Mouse (Mus musculus): Measurements from ENCODE around the gene Coil.
"Not testable (repeated sequence)": the region's sequence is repeated elsewhere in the genome, so short reads cannot be mapped to it uniquely, and the experiment has no call there.

The Coil gene

DNA sequence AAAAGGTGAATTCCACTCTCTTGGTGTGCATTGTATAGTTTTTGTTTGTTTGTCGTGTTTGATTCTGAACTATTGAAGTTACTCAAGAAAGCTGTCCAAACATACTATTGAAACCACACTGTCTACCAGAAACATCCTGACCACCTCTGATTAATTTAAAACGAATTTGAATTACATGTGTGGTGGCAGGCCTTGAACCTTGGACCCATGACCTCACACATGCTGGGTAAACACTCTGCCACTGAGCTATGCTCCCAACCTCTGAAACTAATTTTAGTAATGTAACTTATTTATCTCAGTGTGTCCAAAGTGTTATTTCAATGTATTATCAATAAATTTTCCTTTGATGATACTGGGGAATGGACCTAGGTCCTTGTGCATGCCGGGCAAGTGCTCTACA, 37.5 kb downstream of the Coil start:
- no peak for DNase-seq

DNA sequence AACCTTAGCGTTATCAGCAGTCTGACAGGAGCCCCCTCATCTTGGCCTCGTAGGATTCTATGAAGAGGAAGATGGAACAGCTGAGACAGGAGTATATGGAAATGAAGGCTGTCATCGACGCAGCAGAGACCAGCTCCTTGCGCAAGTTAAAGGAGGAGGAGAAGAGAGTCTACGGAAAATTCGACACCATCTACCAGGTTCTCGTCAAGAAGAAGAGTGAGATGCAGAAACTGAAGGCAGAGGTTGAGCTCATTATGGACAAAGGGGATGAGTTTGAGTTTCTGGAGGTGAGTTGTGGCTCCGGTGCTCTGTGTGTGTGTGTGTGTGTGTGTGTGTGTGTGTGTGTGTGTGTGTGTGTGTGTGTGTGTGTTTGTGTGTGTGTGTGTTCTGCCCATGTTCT, 39.0 kb downstream of the Coil start:
- DNase-seq: no peak

GRCm38 (mm10) chr11:89009496-89009895, 39.4 kb downstream of the Coil start:
- DNase-seq: no peak

GRCm38 (mm10) chr11:89012241-89012640, 42.2 kb downstream of the Coil start:
- DNase-seq: no peak

DNA sequence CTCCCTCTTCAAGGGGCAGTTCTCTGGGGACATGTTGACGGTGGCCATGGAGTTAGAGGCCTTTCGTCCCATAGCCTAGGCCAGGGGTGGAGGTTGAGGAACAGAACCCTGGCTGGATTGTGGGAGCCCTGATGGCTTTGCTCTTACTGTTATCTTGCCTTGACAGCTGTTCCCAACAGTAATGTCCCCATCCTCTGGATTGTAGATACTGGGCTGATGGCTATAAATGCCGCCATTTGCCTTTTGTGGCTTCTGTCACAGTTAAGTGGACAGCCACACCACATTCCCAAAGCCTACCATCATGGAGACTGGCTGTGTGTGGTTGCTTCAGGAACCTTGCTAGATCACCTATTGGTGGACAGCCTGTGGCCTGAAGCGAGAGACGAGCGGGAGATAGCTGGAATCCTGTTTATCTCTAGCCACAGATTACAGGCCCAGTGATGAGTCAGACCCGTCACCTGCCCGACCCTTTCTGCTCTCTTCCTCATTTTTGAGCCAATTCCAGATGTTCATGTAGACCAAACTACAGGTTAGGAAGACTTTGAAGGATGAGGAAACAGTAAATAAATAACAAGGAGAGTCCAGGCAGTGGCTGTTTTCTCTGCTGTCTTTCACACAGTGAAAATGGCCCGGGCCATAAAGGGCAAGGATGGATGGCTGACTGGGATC, 47.6 kb downstream of the Coil start:
- DNase-seq: no peak

DNA sequence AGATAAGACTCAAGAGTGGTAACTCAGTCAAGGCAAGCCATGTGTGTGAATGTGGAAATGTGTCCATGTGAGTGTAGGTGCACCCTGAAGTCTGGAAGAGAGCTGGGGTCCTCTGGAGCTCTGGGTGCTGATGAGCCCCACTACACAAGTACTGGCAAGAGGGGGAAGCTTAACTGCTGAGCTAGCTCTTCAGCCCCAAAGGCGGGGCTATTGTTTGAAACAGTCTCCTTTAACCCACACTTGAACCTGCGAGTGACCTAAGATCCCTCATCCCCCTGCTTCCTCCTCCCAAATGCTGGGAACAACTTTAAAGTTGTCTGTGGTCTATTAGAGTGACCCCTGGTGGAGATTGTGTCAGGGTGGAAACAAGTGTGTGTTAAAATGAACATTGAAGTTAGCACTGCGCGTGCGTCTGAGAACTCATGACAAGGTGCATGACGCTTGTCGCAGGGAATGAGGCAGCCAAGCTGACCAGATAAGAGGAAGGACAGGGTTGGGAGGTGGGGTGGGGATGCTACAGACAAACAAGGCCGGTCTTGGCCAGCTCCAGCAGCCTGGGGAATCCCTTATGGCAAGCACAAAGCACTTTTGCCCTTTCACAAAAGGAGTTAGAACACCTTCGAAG, 50.7 kb downstream of the Coil start:
- no peak for DNase-seq

GRCm38 (mm10) chr11:89021687-89022086, 51.6 kb downstream of the Coil start:
- no peak for DNase-seq

DNA sequence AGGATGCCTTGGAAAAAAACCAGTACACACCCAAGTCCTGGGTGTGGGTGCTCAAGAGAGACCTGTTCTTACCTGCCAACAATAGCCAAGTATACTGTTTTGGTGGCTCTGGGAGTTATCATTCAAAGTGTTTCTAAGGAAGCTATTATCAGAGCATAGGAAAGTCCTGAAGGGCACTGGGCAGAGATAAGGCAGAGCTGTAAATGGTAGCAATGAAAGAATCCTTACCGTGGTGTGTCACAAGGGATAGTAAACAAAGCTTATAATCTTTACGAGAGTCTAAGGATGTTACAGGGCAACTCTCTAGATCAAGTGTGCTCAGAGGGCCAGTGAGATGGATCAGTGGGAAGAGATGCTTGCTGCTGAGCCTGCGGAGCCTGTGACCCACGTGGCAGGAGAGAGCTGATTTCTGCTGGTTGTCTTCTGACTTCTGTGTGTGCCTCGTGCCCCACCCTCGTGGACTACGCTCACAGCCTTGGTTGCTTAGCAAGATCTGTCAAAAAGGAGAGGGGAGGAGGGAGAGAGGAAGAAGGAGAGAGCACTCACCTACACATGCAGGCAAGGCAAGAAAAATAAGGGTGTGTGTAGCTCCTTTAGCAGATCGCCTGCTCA, 52.2 kb downstream of the Coil start:
- no peak for DNase-seq

- DNase-seq: no peak
Observed at GRCm38 (mm10) chr11:89023477-89023876, 53.4 kb downstream of the Coil start.

DNA sequence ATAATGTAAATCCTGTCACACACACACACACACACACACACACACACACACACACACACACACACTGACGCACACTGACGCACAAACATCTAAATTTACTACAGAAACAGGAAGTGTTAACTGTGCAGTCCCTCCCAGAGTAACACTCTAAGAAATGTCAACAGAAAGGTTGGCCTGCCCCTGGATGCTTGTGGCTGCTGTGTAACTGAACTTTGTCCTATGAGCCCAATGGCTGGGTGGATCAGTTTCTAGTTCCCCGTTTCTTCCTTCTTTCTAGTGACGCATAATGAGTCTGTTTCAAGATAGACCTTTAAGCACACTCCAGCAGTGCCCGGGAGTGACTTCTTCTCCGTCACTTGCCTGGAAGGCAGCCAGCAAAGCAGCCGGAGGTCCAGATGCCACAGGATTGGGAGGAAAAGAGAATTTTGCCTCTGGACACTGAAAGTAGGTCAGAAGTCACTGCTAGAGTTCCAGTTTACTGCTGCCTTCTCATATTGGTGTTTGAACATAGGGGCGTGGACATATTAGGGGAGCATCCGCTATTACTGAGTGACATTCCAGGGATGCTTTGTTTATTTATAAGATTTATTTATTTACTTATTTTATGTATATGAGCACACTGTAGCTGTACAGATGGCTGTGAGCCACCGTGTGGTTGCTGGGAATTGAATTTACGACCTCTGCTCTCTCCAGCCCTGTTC, 54.3 kb downstream of the Coil start:
- peak; percentile 39 for DNase-seq

DNA sequence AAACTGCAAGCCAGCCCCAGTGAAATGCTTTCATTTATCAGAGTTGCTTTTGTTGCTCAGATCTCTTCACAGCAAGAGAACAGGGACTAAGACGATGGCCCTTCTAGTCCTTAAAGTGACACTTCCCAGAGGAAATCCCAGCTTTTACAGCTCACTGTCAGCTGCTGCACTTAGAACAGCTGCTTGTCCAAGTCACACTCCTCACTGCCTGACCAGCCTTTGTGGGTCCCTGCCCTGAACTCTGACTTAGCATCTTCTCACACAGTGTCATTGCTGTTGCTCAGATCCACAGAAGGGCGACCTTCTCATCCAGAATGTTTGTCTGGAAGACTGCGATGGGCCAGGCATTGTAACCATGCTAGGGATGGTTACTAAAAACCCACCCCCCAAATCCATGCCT, 55.6 kb downstream of the Coil start:
- no peak for DNase-seq

- no peak for DNase-seq
Observed at GRCm38 (mm10) chr11:89026117-89026516, 56.1 kb downstream of the Coil start.

- no peak for DNase-seq
Observed at GRCm38 (mm10) chr11:89027955-89028361, 57.9 kb downstream of the Coil start.

GRCm38 (mm10) chr11:89028871-89029405, 58.9 kb downstream of the Coil start:
- DNase-seq: no peak

DNA sequence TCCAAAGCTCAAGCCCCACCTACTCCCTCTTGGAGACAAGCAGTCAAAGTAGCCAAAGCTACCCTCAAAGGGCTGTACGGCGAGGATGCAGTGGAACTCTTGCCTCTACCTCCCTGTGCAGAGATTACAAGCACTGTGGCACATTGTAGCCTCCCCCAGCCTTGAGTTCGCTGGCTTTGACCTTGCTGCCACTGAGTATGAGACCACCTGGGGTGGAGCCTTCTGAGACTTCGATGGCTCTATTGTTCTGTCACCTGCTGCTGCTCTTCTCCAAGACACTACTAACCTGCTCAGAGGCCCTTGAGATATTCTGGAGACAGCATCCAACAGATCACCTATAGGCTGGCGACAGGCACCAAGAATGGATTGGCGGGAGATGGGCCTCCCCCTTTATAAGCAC, 60.5 kb downstream of the Coil start:
- DNase-seq: no peak

- no peak for DNase-seq
Observed at GRCm38 (mm10) chr11:89031189-89031588, 61.1 kb downstream of the Coil start.

DNA sequence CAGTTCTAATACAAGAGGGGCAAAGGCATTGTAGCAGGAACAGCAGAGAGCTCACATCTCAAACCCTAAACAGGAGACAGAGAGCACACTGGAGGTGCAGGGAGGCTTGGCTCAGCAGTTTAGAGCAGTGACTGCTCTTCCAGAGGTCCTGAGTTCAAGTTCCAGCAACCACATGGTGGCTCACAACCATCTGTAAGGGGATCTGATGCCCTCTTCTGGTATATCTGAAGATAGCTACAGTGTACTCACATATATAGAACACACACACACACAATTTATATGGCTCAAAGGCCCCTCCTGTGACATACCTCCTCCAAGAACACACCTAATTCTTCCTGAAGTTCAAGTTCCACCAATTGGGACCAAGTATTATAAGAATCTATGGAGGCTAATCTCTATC, 64.5 kb downstream of the Coil start:
- no peak for DNase-seq

GRCm38 (mm10) chr11:89035552-89035951, 65.5 kb downstream of the Coil start:
- no peak for DNase-seq

GRCm38 (mm10) chr11:89038496-89038895, 68.4 kb downstream of the Coil start:
- DNase-seq: no peak

DNA sequence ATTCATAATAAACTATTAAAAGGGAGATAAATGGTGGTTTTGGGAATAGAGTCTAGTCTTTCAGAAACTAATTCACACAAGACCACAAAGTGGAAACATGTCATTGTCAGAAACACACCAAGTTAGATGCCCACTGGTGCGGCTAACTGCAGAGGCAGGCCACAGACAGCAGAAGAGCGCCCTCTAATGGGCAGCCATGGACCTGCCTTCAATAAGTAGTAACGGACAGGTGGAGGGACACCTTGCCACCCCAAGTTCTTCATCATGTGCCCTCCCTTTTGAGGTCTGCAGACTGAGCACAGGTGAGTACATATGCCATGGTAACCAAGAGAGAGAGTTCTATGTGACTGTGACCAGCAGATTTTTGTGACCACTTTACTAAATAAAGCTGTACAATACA, 69.3 kb downstream of the Coil start:
- DNase-seq: peak; percentile 50

GRCm38 (mm10) chr11:89041073-89041472, 71.0 kb downstream of the Coil start:
- not testable (repeated sequence) for DNase-seq

Measured in right cerebral cortex, postnatal 14 days (tissue).